Mouse (Mus musculus): ENCODE data around the gene B830017H08Rik. TPM values are rescaled to one million over a fixed set of nuclear protein-coding genes. Genes with fewer than 3 reads are reported as not detected.

B830017H08Rik gene
- polyA plus RNA-seq, 1 experiment from 2014 or later = not detected

DNA sequence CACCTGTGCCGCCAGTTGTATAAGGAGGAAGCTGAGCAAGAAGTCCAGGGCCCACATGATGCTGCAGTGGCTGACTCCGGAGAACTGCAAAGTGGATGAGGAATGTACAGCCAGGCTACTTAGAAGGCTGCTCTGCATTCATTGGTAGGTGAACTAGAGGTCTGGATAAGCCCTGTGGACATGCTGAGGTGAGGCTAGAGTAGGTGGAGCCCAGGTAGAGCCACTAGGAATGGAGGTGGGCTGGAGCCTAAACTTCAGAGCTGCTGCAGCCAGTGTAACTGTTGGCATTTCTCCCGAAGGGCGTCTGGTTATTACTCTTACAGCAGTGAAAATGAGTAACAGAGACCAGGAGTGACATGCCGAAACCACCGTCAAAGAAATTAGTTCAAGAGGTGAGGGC is 5.1 kb downstream of the B830017H08Rik start, which contains the start of gene Car15:
Car15 (minus strand) TSS at position 314 of the 400 bp plus-strand sequence.
- WGBS = 81% methylated on average over 6 of the region's 6 CpGs
- H3K4me1 ChIP-seq (ENCODE audit: control insufficient read depth, insufficient read depth, low read length) = 0 out of 2 replicates have a peak, but pooled peaks cover 3% of the 10 kb centered on the region
- H3K36me3 ChIP-seq (ENCODE audit: control insufficient read depth, insufficient read depth, low read length) = peaks cover 13% of the 10 kb centered on the region
- ATAC-seq (ENCODE audit: insufficient read depth, low FRiP score) = no peak
- no peak within 1 kb of the TSS for H3K4me2 ChIP-seq (ENCODE audit: low read depth, low read length)
- H3K27ac ChIP-seq (ENCODE audit: low read length) = no peak within 1 kb of the TSS
- H3K9me3 ChIP-seq (replicated peaks; ENCODE audit: control insufficient read depth, low read length) = no peaks in the 10 kb centered on the region
- H3K4me3 ChIP-seq (replicated peaks; ENCODE audit: low read length) = no peak within 1 kb of the TSS
- peaks cover 38% of the 10 kb centered on the region for H3K27me3 ChIP-seq (ENCODE audit: control insufficient read depth, insufficient read depth, low read length)
- H3K9ac ChIP-seq (ENCODE audit: low read length) = no peak within 1 kb of the TSS

GRCm38 (mm10) chr16:17839976-17840375 is 7.1 kb downstream of the B830017H08Rik start:
- WGBS = 78% methylated on average over 4 of the region's 4 CpGs
- Histone ChIP-seq H3K4me3 (replicated peaks; ENCODE audit: low read length) (no peak overlapping the region), H3K27ac (ENCODE audit: low read length) (no peak overlapping the region), H3K36me3 (ENCODE audit: control insufficient read depth, insufficient read depth, low read length) (peaks cover 22% of the 10 kb centered on the region), H3K9me3 (replicated peaks; ENCODE audit: control insufficient read depth, low read length) (no peaks in the 10 kb centered on the region), H3K4me2 (ENCODE audit: low read depth, low read length) (no peak overlapping the region), H3K27me3 (ENCODE audit: control insufficient read depth, insufficient read depth, low read length) (peaks cover 20% of the 10 kb centered on the region), H3K4me1 (ENCODE audit: control insufficient read depth, insufficient read depth, low read length) (no peaks in the 10 kb centered on the region), H3K9ac (ENCODE audit: low read length) (no peak overlapping the region)
- ATAC-seq (ENCODE audit: insufficient read depth, low FRiP score) = no peak

GRCm38 (mm10) chr16:17842437-17842836 is 9.5 kb downstream of the B830017H08Rik start:
- H3K4me1 ChIP-seq (ENCODE audit: control insufficient read depth, insufficient read depth, low read length) = no peaks in the 10 kb centered on the region
- H3K4me2 ChIP-seq (ENCODE audit: low read depth, low read length) = no peak overlapping the region
- H3K27me3 ChIP-seq (ENCODE audit: control insufficient read depth, insufficient read depth, low read length) = no peaks in the 10 kb centered on the region; the same call in 1 of the 2 replicates
- H3K9me3 ChIP-seq (replicated peaks; ENCODE audit: control insufficient read depth, low read length) = no peaks in the 10 kb centered on the region
- ATAC-seq (ENCODE audit: insufficient read depth, low FRiP score) = no peak
- no peak overlapping the region for H3K4me3 ChIP-seq (replicated peaks; ENCODE audit: low read length)
- WGBS = 91% methylated on average over 7 of the region's 7 CpGs
- no peak overlapping the region for H3K9ac ChIP-seq (ENCODE audit: low read length)
- H3K36me3 ChIP-seq (ENCODE audit: control insufficient read depth, insufficient read depth, low read length) = peaks cover 25% of the 10 kb centered on the region
- H3K27ac ChIP-seq (ENCODE audit: low read length) = no peak overlapping the region

GRCm38 (mm10) chr16:17843701-17844365 is 10.9 kb downstream of the B830017H08Rik start:
- no peak for ATAC-seq (ENCODE audit: insufficient read depth, low FRiP score)
- H3K27me3 ChIP-seq (ENCODE audit: control insufficient read depth, insufficient read depth, low read length) = no peaks in the 10 kb centered on the region

DNA sequence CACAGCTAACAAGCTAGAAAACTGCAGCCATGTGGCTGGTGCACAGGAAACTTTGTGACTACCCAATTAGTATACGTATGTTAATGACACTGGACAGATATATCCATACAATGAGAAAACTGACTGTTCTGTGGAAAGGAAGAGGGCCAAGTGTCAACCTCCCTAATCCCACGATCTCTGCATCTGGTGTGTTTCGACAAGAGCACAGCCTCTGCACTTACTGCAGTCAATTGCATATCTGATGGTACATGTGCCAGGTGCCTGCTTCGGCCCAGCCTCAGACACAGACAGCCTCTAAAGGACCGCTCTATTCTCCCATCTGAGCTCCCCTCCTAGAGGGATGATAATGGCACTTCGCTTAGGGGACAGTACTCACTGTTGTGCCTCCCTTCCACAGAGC is 15.5 kb downstream of the B830017H08Rik start:
- Histone ChIP-seq H3K36me3 (ENCODE audit: control insufficient read depth, insufficient read depth, low read length) (peaks cover 12% of the 10 kb centered on the region; the same call in 1 of the 2 replicates), H3K4me2 (ENCODE audit: low read depth, low read length) (no peak overlapping the region), H3K9ac (ENCODE audit: low read length) (no peak overlapping the region), H3K4me1 (ENCODE audit: control insufficient read depth, insufficient read depth, low read length) (no peaks in the 10 kb centered on the region), H3K4me3 (replicated peaks; ENCODE audit: low read length) (no peak overlapping the region), H3K27ac (ENCODE audit: low read length) (no peak overlapping the region), H3K9me3 (replicated peaks; ENCODE audit: control insufficient read depth, low read length) (no peaks in the 10 kb centered on the region), H3K27me3 (ENCODE audit: control insufficient read depth, insufficient read depth, low read length) (no peaks in the 10 kb centered on the region)
- 93% methylated on average over 6 of the region's 6 CpGs for WGBS
- ATAC-seq (ENCODE audit: insufficient read depth, low FRiP score) = no peak

More at GRCm38 (mm10) chr16:17843701-17844365, 10.9 kb downstream of the B830017H08Rik start:
- no peak overlapping the region for H3K27ac ChIP-seq (ENCODE audit: low read length)
- no peaks in the 10 kb centered on the region for H3K4me1 ChIP-seq (ENCODE audit: control insufficient read depth, insufficient read depth, low read length)
- 89% methylated on average over 10 of the region's 10 CpGs for WGBS
- H3K9me3 ChIP-seq (replicated peaks; ENCODE audit: control insufficient read depth, low read length) = no peaks in the 10 kb centered on the region
- peaks cover 25% of the 10 kb centered on the region for H3K36me3 ChIP-seq (ENCODE audit: control insufficient read depth, insufficient read depth, low read length)
- H3K4me3 ChIP-seq (replicated peaks; ENCODE audit: low read length) = no peak overlapping the region
- H3K4me2 ChIP-seq (ENCODE audit: low read depth, low read length) = no peak overlapping the region
- H3K9ac ChIP-seq (ENCODE audit: low read length) = no peak overlapping the region

DNA sequence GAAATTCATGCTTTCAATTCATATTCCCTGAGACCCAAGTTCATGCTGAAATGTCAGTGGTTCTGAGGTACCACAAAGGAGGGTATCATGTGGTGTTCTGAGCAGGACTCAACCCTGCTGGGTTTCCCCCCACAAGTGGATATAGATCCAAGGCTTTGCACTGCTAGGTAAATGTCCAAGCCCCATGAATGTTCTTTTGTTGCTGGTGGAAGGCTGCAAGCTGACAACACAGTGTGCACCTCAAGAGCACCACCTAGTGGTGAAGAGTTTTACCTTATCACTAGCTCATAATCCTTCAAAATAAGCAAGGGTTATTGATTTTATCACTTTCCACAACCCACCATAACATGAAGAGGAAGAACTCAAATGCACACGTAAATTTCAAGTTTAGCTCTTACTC is 16.0 kb downstream of the B830017H08Rik start:
- H3K9me3 ChIP-seq (replicated peaks; ENCODE audit: control insufficient read depth, low read length) = no peaks in the 10 kb centered on the region
- no peaks in the 10 kb centered on the region for H3K27me3 ChIP-seq (ENCODE audit: control insufficient read depth, insufficient read depth, low read length)
- H3K4me3 ChIP-seq (replicated peaks; ENCODE audit: low read length) = no peak overlapping the region
- 21% methylated on average over 1 of the region's 1 CpGs for WGBS
- peaks cover 11% of the 10 kb centered on the region; the same call in 1 of the 2 replicates for H3K36me3 ChIP-seq (ENCODE audit: control insufficient read depth, insufficient read depth, low read length)
- no peak overlapping the region for H3K4me2 ChIP-seq (ENCODE audit: low read depth, low read length)
- no peak overlapping the region for H3K27ac ChIP-seq (ENCODE audit: low read length)
- H3K9ac ChIP-seq (ENCODE audit: low read length) = no peak overlapping the region
- H3K4me1 ChIP-seq (ENCODE audit: control insufficient read depth, insufficient read depth, low read length) = no peaks in the 10 kb centered on the region
- ATAC-seq (ENCODE audit: insufficient read depth, low FRiP score) = no peak

DNA sequence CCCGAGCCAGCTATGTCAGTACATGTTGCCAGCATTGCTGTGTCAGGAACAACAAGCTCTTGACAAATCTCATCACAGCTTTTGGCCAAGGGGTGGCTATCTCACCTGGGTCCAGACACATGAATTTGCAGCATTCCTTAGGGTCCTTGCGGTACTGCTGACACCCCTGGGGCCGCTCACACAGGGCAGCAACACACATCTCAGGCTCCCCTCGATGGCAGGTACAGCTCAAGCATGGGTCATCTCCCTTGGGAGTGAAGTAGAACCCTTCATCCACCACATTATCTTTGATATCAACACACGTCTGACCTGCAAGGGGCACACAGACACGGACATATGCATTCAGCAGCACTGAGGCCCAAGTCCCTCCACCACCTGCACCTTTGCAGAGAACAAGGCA is 16.6 kb downstream of the B830017H08Rik start:
- WGBS = 78% methylated on average over 6 of the region's 6 CpGs

DNA sequence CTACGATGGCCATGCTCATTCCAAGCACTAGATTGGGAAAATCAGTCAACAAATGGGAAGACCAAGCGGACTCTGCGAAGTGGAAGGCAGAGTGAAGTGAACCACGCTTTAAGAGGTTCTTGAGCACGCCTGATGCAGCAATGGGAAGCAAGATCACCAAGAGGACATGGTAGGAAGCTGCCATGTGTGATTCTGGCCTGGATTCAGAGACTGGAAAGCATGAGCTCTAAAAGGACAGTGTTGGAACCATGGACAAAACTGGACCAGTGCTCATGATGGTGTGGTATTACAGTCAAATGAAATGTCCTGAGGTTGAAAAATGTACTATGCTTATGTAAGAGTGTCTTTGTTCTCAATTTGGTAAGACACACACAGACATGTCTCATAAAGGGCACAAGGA is 18.4 kb downstream of the B830017H08Rik start:
- no peak overlapping the region for H3K4me3 ChIP-seq (replicated peaks; ENCODE audit: low read length)
- H3K4me1 ChIP-seq (ENCODE audit: control insufficient read depth, insufficient read depth, low read length) = no peaks in the 10 kb centered on the region
- no peak overlapping the region for H3K27ac ChIP-seq (ENCODE audit: low read length)
- H3K9ac ChIP-seq (ENCODE audit: low read length) = no peak overlapping the region
- ATAC-seq (ENCODE audit: insufficient read depth, low FRiP score) = no peak
- H3K4me2 ChIP-seq (ENCODE audit: low read depth, low read length) = no peak overlapping the region
- 95% methylated on average over 5 of the region's 5 CpGs for WGBS
- peaks cover 16% of the 10 kb centered on the region for H3K36me3 ChIP-seq (ENCODE audit: control insufficient read depth, insufficient read depth, low read length)
- H3K9me3 ChIP-seq (replicated peaks; ENCODE audit: control insufficient read depth, low read length) = no peaks in the 10 kb centered on the region
- H3K27me3 ChIP-seq (ENCODE audit: control insufficient read depth, insufficient read depth, low read length) = no peaks in the 10 kb centered on the region

More for the DNA sequence above, 16.6 kb downstream of the B830017H08Rik start:
- Histone ChIP-seq H3K9ac (ENCODE audit: low read length) (no peak overlapping the region), H3K4me1 (ENCODE audit: control insufficient read depth, insufficient read depth, low read length) (no peaks in the 10 kb centered on the region), H3K36me3 (ENCODE audit: control insufficient read depth, insufficient read depth, low read length) (peaks cover 13% of the 10 kb centered on the region; the same call in 1 of the 2 replicates), H3K9me3 (replicated peaks; ENCODE audit: control insufficient read depth, low read length) (no peaks in the 10 kb centered on the region), H3K27me3 (ENCODE audit: control insufficient read depth, insufficient read depth, low read length) (no peaks in the 10 kb centered on the region), H3K4me3 (replicated peaks; ENCODE audit: low read length) (no peak overlapping the region), H3K27ac (ENCODE audit: low read length) (no peak overlapping the region), H3K4me2 (ENCODE audit: low read depth, low read length) (no peak overlapping the region)
- no peak for ATAC-seq (ENCODE audit: insufficient read depth, low FRiP score)

GRCm38 (mm10) chr16:17851860-17852259 is 18.9 kb downstream of the B830017H08Rik start:
- no peaks in the 10 kb centered on the region for H3K9me3 ChIP-seq (replicated peaks; ENCODE audit: control insufficient read depth, low read length)
- no peaks in the 10 kb centered on the region for H3K27me3 ChIP-seq (ENCODE audit: control insufficient read depth, insufficient read depth, low read length)
- ATAC-seq (ENCODE audit: insufficient read depth, low FRiP score) = no peak
- WGBS = 95% methylated on average over 1 of the region's 1 CpGs
- no peaks in the 10 kb centered on the region for H3K4me1 ChIP-seq (ENCODE audit: control insufficient read depth, insufficient read depth, low read length)
- no peak overlapping the region for H3K4me2 ChIP-seq (ENCODE audit: low read depth, low read length)
- no peak overlapping the region for H3K4me3 ChIP-seq (replicated peaks; ENCODE audit: low read length)
- no peak overlapping the region for H3K27ac ChIP-seq (ENCODE audit: low read length)
- H3K9ac ChIP-seq (ENCODE audit: low read length) = no peak overlapping the region
- peaks cover 18% of the 10 kb centered on the region; the same call in 1 of the 2 replicates for H3K36me3 ChIP-seq (ENCODE audit: control insufficient read depth, insufficient read depth, low read length)
